Mouse (Mus musculus) lung, adult 2 months (tissue): ENCODE results near the gene Taf1a.

Source experiments
- CTCF ChIP-seq: fragments of 200-500 bp; IDR thresholded peaks from 2 replicates; pipeline ENCODE4 v1.5.1; 2011; ENCODE audit warnings: mild to moderate bottlenecking, low read length, control low read depth; ENCODE audit not compliant: insufficient read depth
- POLR2A ChIP-seq: fragments of 200-500 bp; IDR thresholded peaks from 2 replicates; pipeline ENCODE4 v1.6.1; 2011; ENCODE audit warnings: low read depth, mild to moderate bottlenecking, control low read depth, low read length, borderline replicate concordance; ENCODE audit errors: extremely low read depth

DNA sequence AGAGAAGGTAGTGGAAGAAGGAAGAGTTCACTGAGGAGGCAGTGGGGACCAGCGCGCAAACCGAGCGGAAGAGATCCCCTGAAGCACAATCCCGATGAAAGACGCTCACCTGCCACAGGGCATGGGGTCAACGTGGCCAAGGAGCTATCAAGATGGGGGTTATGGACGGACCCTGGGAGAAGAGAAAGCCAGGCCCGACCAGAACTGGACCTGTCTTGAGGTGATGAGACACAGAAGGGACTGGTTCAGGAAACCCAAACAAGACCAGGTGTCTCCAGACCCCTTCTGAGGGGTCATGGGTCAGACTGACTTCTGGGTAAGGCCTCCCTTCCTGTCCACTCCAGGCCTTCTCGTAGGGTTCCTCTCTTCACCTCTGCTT lies 43.0 kb upstream of the Taf1a start:
- TF ChIP-seq CTCF = no peak
- TF ChIP-seq POLR2A = no peak
